Mouse (Mus musculus): ENCODE measurements around the gene Gm13023. TPM values are rescaled to one million over a fixed set of nuclear protein-coding genes. Genes with fewer than 3 reads are reported as not detected.
"Not testable (repeated sequence)": the region's sequence is repeated elsewhere in the genome, so short reads cannot be mapped to it uniquely, and the experiment has no call there.

The Gm13023 gene
- polyA plus RNA-seq (2015; fragmentation: Nextera tagmentation; extraction: Ambion mirVana) = not detected in 2 replicates

GRCm38 (mm10) chr4:143789052-143789451, at the start of gene Gm13023:
Gene Gm13023, plus strand, starts transcription at chr4:143789352.
- not testable (repeated sequence) for H3K9me3 ChIP-seq (replicated peaks); ATAC-seq (ENCODE audit: insufficient read depth)
- 64% methylated on average over 3 of the region's 3 CpGs for WGBS (ENCODE audit: insufficient replicate concordance)

DNA sequence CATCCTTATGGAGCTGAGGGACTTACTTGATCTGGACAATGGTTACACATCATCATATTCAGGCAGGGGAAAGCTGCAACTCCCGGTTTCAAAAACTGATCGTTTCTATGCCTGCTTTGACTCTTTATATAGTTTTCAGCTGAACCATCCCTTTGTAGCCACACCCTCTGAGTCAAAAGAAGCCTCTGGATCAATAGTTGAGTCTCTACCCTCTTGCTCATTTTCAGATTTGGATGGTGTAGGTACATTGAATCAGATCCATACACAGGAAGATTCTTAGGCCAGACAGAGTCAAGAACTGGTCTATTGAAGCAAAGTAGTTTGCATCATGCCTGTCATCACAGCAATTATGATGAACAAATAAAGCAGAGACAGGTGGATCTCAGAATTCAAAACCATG, 26.8 kb downstream of the Gm13023 start, which contains the start of gene Gm13084:
Gm13084 (minus strand) TSS at position 101 of the 400 bp plus-strand sequence.
- no peak within 1 kb of the TSS for H3K4me2 ChIP-seq
- no peaks in the 10 kb centered on the region for H3K9me3 ChIP-seq (replicated peaks)
- no peak within 1 kb of the TSS for H3K9ac ChIP-seq
- no peaks in the 10 kb centered on the region for H3K4me1 ChIP-seq (replicated peaks)
- no peak within 1 kb of the TSS for H3K4me3 ChIP-seq (replicated peaks)
- H3K36me3 ChIP-seq (replicated peaks) = no peaks in the 10 kb centered on the region
- no peak within 1 kb of the TSS for H3K27ac ChIP-seq (replicated peaks)
- no peaks in the 10 kb centered on the region for H3K27me3 ChIP-seq
- no peak for ATAC-seq (ENCODE audit: insufficient read depth)
- 39% methylated on average over 2 of the region's 2 CpGs for WGBS (ENCODE audit: insufficient replicate concordance)

More at GRCm38 (mm10) chr4:143789052-143789451, at the start of gene Gm13023:
- not testable (repeated sequence) for H3K27me3 ChIP-seq; H3K4me2 ChIP-seq; H3K36me3 ChIP-seq (replicated peaks); H3K4me3 ChIP-seq (replicated peaks); H3K27ac ChIP-seq (replicated peaks); H3K4me1 ChIP-seq (replicated peaks); H3K9ac ChIP-seq

Other genes starting within 250 kb of the Gm13023 start
- not detected in 2 replicates for gene BC080695, start 237.7 kb upstream of the Gm13023 start, polyA plus RNA-seq (2015; fragmentation: Nextera tagmentation; extraction: Ambion mirVana)
- gene Gm13057, start 237.6 kb upstream of the Gm13023 start, polyA plus RNA-seq (2015; fragmentation: Nextera tagmentation; extraction: Ambion mirVana) = not detected in 2 replicates
- gene Gm13083, start 174.3 kb upstream of the Gm13023 start, polyA plus RNA-seq (2015; fragmentation: Nextera tagmentation; extraction: Ambion mirVana) = not detected in 2 replicates
- gene Gm13088, start 132.1 kb upstream of the Gm13023 start, polyA plus RNA-seq (2015; fragmentation: Nextera tagmentation; extraction: Ambion mirVana) = not detected in 2 replicates
- gene Gm13089, start 86.6 kb upstream of the Gm13023 start, polyA plus RNA-seq (2015; fragmentation: Nextera tagmentation; extraction: Ambion mirVana) = not detected in 2 replicates
- gene Gm13078, start 69.9 kb upstream of the Gm13023 start, polyA plus RNA-seq (2015; fragmentation: Nextera tagmentation; extraction: Ambion mirVana) = not detected in 2 replicates
- gene Gm13084, start 26.7 kb downstream of the Gm13023 start, polyA plus RNA-seq (2015; fragmentation: Nextera tagmentation; extraction: Ambion mirVana) = not detected in 2 replicates
- not detected in 2 replicates for gene Gm13103, start 57.1 kb downstream of the Gm13023 start, polyA plus RNA-seq (2015; fragmentation: Nextera tagmentation; extraction: Ambion mirVana)
- gene Pramef6, start 111.0 kb downstream of the Gm13023 start, polyA plus RNA-seq (2015; fragmentation: Nextera tagmentation; extraction: Ambion mirVana) = not detected in 2 replicates
- not detected in 2 replicates for gene Pramef25, start 161.7 kb downstream of the Gm13023 start, polyA plus RNA-seq (2015; fragmentation: Nextera tagmentation; extraction: Ambion mirVana)
- not detected in 2 replicates for gene Gm13101, start 177.6 kb downstream of the Gm13023 start, polyA plus RNA-seq (2015; fragmentation: Nextera tagmentation; extraction: Ambion mirVana)
- not detected in 2 replicates for gene Pramef17, start 205.0 kb downstream of the Gm13023 start, polyA plus RNA-seq (2015; fragmentation: Nextera tagmentation; extraction: Ambion mirVana)